Mouse (Mus musculus): ENCODE measurements around the gene Chat.

Chat gene

DNA sequence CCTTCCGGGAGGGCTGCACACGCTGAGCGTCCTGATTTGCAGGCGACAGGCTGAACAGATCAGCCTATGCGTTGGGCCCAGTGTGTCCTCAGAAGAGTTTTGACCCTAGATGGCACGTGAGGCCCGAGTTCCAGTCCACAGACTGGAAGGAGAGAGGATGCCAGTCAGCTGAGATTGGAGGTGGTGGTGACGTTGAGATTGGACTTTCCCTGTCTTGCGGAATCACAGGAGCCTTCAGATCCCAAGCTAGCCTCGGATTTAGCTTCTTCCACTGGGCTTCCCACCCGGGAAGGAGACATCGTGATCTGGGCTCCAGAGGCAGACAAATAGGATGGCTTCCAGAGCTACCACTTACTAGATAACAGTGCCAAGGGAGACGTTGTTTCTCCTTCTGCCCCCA lies at the start of gene Chat:
Gene Chat, minus strand, starts transcription at position 101 of the 400 bp plus-strand sequence.
- TF ChIP-seq GATA4 (IDR thresholded peaks at IDR 0.05; ENCODE audit: insufficient replicate concordance, low read length): no peak

DNA sequence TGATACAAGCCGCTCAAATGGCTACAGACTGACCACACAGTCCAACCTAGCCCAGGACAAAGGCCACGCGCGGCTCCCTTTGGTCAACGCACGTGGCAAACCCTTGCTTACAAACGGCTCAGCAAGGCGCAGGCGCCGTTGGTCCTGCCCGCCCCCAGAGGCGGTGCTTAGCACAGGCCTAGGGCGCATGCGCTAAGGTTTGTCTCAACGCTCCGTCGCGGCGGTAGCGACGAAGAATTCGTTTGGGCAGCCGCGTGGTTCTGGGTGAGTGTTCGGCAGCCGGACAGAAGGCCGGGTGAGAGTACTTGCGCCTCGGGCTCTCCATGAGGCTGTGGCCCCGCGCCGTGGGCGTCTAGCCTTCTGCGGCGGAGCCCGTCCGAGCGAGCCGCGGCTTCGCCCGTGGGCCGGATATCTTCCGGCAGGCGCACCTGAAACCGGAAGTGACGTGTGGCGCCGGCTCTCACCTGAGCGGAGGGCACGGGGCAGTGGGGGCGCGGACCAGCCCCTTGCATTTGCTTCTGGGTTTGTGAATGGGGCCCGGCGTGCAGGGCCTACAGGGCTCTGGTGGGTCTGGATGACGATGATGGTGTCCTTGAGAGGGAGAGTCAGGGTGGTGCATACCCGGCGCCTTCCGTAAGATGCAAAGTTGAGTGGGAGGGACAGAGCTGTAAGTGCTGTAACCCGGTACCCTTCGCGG lies 47.7 kb upstream of the Chat start, which contains the start of gene Ercc6:
Gene Ercc6, plus strand, starts transcription at position 186 of the 697 bp plus-strand sequence.
- peak; percentile 16; the same call in 1 of the 2 replicates for TF ChIP-seq GATA4 (IDR thresholded peaks at IDR 0.05; ENCODE audit: insufficient replicate concordance, low read length)

DNA sequence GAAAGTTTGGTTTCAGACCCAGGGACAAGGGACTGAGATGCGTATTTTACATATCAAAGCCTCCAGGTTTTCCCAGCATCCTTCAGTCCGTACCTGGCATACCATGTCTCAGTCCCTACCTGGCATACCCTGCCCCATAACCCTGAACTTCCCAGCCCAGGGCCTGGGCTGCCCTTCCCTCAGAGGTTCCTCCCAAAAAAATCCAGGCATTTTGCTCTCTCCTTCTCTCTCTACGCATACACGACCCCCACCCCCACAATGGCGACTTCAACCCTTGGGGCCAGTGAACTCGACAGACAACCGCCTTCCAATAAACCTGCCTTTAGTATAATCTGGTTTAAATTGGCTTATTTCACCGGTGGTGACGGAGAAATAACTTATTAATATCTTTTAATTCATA lies 47.1 kb upstream of the Chat start:
- TF ChIP-seq GATA4 (IDR thresholded peaks at IDR 0.05; ENCODE audit: insufficient replicate concordance, low read length): no peak

DNA sequence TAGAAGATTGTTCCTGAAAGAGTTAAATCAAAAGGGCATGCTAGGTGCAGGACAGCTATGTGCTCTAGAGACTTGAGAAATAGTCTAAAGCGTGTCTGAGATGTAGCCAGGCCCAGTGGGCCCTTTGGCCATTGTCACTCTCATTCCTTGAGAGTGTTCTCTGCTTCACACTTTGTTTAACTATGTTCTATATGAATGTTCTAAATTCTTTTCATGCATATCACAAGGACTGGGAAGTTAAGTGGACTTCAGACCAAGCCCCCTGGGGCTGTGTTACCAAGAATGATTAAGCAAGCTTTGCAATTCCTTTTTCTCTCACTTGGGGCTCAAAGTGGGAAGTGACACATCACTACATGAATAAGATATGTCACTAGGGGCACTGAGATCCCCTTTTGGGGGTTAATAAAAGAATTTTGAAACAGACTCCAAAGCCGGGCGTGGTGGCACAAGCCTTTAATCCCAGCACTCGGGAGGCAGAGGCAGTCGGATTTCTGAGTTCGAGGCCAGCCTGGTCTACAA lies 43.7 kb upstream of the Chat start:
- TF ChIP-seq GATA4 (IDR thresholded peaks at IDR 0.05; ENCODE audit: insufficient replicate concordance, low read length): no peak

DNA sequence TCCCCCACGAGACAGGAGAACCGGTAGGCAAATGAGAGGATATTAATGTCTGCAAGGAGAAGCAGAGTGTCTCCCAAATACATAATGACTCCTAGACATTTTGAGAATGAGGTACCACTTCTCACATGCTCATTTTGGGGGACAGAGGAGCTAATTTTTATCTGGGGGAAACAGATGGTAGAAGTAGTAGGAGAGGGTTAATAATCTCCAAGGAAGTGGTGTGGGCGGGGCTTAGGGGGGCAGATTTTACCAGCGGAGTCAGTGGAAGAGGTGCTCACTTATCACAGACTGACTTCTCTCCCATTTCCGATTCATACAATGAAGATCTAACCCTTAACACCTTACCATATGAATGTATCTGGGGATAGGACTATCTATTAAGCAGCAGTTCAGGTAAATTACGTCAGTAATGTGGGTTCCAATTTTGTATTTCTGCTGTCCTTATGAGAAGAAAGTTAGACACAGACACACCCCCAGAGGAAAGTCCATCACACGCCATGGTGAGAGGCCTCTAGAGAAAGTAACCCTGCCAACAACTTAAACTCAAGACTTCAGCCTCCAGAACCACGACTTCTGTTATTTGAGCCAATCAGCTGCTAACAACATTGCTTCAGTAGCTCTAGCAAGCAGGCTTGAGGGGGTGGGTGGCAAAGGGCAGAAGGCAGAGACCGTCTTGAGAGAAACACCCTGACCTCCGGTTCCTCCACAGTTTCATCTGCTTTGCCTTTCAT lies 42.5 kb upstream of the Chat start:
- TF ChIP-seq GATA4 (IDR thresholded peaks at IDR 0.05; ENCODE audit: insufficient replicate concordance, low read length): no peak

DNA sequence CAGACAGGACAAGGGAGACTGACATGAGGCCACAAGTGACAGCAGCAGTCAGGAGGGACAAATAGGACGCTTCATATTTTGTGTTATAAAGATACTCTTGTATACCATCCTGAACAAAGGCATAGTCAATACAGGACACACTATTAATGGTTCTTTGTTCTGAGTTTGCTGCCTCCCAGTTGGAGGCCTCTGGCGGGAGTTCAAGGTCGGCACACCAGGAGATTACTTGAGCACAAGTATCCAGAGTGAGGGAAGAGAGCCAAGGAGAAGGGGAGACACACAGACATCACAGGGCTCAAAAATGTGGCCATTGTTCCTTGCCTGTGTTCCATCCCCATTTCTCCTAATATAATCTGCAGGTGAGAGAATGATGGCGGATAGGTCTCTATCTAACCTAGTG lies 41.4 kb upstream of the Chat start:
- no peak for TF ChIP-seq GATA4 (IDR thresholded peaks at IDR 0.05; ENCODE audit: insufficient replicate concordance, low read length)

DNA sequence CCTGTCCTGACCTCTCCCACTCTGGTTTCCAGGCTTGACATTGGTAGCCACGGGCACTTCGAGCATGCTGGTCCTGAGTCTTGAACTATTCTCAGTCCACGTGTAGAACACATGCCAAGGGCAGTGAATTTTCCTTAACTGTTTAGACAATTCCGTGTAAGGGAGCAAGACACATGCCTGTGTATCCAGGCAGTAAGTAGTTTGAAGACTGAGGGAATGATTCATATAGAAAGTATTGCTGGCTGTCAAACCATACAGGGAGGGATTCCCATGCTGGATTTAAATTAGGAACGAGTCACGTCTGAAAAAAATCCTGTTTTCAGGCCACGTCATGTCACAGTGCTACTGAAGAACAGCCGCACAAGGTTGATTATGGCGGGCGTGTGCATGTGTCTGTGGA lies 40.5 kb upstream of the Chat start:
- TF ChIP-seq GATA4 (IDR thresholded peaks at IDR 0.05; ENCODE audit: insufficient replicate concordance, low read length): no peak

DNA sequence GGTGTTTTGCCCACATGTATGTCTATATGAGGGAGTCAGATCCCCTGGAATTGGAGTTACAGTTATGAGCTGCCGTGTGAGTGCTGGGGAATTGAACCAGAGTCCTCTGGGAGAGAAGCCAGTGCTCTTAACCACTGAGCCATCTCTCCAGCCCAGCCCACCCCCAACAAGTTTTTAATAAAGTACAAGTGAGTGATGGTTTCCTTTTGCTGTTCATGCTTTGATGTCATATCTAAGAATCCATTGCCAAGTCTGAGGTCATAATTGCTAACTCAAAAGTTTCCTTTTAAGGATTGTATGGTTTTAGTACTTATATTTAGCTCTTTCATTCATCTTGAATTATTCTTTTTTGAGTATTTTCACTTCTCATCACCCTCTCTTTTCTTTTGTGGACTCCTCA lies 38.1 kb upstream of the Chat start:
- no peak for TF ChIP-seq GATA4 (IDR thresholded peaks at IDR 0.05; ENCODE audit: insufficient replicate concordance, low read length)

DNA sequence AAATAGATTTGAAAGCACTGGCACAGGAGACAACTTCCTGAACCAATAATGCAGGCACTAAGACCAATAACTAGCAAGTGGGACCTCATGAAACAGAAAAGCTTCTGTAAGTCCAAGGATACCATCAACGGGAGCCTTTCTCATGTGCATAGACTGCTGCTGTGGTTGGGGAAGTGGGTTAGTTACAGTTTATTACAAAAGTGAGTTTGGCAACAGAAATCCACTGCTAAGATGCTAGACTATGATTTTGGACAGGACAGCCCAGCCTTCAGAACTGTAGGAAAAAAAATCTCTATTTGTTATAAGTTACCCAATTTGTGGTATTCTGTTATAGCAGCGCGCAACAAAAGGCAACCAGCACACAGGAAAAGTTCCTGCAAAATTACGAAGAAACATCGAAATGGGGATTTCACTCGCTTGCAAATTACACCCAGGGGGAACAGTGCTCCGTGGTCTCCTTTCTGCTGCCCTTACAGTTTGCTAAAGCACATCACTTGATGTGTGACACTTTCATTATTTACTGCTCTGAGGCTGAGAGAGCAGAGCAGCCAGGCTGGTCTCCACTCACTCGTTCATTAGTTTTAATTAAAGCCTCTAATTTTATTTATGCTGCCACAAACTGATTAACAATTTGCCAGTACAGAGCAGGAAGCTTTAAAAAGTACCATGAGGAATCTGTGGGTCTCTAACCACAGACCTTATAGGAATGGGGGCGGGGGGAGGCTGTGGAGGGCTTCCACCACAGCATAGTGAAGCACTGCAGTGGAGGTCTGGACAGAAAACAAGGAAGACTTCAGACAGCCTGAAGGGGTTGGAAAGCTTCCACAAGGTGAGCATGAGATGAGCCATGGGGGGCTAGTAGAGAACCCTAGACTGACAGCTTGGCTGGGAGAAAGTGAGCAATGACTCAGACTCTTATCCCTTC lies 37.2 kb upstream of the Chat start:
- no peak for TF ChIP-seq GATA4 (IDR thresholded peaks at IDR 0.05; ENCODE audit: insufficient replicate concordance, low read length)

DNA sequence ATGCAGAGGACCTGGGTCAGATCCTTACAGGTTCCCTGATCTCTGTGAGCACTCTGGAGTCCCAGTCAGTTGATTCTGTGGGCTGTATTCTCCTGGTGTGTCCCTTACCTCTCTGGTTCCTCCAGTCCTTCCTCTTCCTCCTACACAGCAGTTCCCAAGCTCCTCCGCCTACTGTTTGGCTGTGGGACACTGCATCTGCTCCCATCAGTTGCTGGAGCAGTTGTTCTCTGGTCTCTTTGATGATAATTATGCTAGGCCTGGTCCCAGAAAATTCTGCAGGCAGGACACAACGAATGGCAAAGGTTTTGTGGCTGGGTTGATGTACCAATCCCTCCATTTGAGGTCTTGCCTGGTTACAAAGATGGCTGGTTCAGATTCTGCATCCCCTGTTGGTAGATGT lies 35.5 kb upstream of the Chat start:
- no peak for TF ChIP-seq GATA4 (IDR thresholded peaks at IDR 0.05; ENCODE audit: insufficient replicate concordance, low read length)

DNA sequence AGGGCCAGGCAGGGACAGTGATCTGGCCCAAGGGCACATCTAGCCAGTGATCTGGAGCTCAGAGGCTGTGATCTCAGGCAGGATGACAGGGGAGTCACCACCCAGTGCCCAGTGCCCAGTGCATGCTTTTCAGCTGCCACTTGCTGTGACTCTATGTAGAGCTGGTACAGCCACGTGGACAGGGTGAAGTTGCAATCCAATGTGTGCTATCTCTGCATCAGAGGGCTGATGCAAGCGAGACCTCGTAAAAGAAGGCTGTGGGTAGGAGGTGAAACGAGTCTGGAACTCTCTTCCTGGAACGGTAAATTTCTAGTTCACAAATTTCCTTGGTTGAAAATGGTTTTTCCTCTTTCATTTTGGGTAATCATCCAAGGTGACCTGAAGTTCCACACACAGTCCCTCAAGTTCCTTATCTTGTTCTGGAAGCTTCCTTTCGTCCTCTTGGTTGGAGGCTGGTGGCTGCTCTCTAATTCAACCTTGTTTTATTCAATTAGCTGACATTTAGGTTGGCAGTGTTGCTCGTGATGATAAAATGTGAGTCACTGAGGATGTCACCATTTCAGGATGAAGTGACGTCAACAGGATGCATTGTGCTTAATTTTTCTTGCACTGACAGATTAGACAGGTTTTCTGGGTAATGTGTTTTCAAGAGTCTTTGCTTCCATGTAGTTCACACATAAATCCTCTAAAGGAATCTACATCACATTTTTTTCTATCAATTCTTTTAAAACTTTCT lies 30.5 kb upstream of the Chat start:
- no peak for TF ChIP-seq GATA4 (IDR thresholded peaks at IDR 0.05; ENCODE audit: insufficient replicate concordance, low read length)

DNA sequence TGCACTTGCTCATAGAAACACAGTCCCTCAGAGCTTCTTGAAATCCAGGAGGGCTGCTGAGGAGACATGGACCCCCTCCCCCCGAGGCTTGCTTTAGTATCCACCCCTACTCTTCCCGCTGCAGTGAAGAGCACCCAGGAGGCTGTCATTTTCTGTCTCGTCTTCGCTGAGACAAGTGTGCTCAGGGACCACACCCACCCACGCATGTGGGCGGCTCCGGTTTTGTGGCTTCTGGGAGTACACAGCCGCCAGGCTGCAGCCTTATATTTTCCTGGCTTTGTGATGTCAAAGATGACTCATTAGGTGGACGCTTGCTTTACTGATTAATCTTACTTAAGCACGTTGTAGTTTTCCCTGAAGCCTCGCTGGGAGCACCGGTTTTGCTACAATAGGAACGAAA lies 26.7 kb upstream of the Chat start:
- no peak for TF ChIP-seq GATA4 (IDR thresholded peaks at IDR 0.05; ENCODE audit: insufficient replicate concordance, low read length)

DNA sequence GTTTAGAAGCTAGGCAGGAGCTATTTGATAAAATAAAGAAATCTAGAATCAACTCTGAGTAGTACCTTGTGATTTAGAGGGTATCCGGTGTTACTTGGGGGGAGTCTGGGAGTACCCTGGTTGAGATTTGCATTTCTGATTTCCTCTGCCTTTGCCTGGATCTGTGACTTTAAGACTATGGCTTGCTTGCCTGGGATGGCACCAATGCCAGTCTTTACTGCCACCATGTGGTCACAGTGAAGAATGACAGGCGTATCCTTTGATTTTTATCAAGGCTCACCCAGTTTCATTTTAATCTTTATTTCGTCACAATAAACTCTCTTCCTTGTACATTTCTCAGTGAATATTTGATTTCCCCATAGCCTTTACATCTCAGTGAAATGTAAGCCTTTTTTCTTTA lies 16.3 kb upstream of the Chat start:
- TF ChIP-seq GATA4 (IDR thresholded peaks at IDR 0.05; ENCODE audit: insufficient replicate concordance, low read length): no peak

DNA sequence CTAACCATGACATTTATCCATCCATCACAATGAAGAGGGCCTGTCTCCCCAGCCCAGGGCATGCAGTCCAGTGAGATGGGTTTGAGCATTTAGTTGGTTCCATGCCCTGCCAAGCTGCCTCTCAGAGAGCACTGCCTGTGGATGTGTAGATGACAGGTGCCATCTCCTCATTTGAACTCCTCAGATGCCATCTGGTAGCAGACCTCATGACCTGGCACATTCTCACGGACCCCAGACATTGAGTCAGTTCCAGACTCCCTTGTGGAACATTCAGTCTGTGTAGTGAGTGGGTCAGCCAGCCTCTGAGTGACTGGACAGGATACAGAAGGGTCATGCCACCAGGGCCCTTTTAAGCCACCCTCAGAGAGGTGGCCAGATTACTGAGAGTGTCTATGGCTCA lies 11.8 kb upstream of the Chat start:
- no peak for TF ChIP-seq GATA4 (IDR thresholded peaks at IDR 0.05; ENCODE audit: insufficient replicate concordance, low read length)

DNA sequence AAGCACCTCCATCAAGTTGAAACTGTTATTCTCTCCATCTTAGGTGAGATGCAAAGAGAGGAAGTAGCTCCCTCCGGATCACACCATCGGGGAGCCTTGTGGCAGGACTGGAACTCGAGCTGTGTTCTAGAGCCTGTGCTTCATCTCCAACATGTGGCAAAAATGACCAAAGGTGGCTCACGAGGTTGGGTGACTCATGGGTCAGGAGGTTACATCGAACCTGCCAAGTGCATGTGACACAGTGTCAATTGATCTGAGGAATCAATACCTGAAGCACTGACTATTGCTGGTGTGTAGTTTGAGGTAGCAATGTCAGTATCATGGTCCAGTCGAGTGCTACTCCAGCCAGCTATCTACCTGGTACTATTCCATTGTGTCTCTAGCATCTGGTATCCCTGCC lies 10.8 kb upstream of the Chat start:
- no peak for TF ChIP-seq GATA4 (IDR thresholded peaks at IDR 0.05; ENCODE audit: insufficient replicate concordance, low read length)

Data from liver, adult (tissue).